Mouse (Mus musculus): Measurements from ENCODE around the gene Dnaja2. TPM values are rescaled to one million over a fixed set of nuclear protein-coding genes. Genes with fewer than 3 reads are reported as not detected.

Dnaja2 gene
- polyA plus RNA-seq, 1 experiment: 10.9 TPM

DNA sequence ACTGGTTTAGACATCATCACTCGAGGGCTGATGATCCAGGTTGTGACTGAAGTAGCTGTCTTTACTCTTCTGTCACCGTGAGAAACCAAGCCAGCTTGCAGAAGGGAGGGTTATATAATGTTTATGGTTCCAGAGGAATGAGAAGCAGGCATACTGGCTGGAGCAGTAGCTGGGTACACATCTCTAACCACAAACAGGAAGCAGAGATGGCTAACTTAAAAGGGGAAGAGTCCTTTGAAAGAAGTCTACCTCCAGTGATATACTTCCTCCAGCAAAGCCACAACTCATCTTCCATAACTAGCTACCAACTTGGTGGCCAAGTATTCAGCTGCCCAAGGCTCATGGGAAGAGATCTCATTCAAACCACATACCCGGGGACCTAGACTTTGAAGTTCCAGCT, 23.7 kb downstream of the Dnaja2 start:
- DNase-seq: no peak
- 69% methylated on average over 3 of the region's 3 CpGs for WGBS
- Histone ChIP-seq H3K4me3 (replicated peaks; ENCODE audit: extremely low read depth, low read depth, low read length) (no peak overlapping the region), H3K4me1 (ENCODE audit: control insufficient read depth, insufficient read depth, low read length) (no peaks in the 10 kb centered on the region; the same call in 1 of the 2 replicates)
- TF ChIP-seq CTCF (IDR thresholded peaks at IDR 0.05; ENCODE audit: insufficient read depth, low read length) (no peak), POLR2A (IDR thresholded peaks at IDR 0.05; ENCODE audit: borderline replicate concordance, extremely low read depth, low read depth, low read length) (no peak)

DNA sequence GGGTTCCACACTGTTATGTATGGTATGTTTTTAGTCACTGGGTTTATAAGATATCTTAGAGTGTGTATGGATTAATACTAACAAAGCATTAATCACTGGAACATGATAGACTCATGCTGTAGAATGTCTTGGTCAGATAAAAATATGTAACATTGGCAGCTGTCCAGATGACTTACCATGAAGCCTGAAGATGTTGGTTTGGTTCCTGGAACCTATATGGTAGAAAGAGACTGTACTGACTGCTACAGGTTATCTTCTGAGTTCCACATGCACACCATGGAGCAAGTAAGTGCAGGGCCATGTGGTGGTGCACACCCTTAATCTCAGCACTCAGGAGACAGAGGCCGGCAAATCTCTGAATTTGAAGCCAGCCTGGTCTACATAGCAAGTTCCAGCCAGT, 24.4 kb downstream of the Dnaja2 start:
- TF ChIP-seq POLR2A (IDR thresholded peaks at IDR 0.05; ENCODE audit: borderline replicate concordance, extremely low read depth, low read depth, low read length) (no peak), CTCF (IDR thresholded peaks at IDR 0.05; ENCODE audit: insufficient read depth, low read length) (no peak)
- WGBS: 88% methylated on average over 1 of the region's 1 CpGs
- Histone ChIP-seq H3K4me1 (ENCODE audit: control insufficient read depth, insufficient read depth, low read length) (no peaks in the 10 kb centered on the region; the same call in 1 of the 2 replicates), H3K4me3 (replicated peaks; ENCODE audit: extremely low read depth, low read depth, low read length) (no peak overlapping the region)
- DNase-seq: no peak

DNA sequence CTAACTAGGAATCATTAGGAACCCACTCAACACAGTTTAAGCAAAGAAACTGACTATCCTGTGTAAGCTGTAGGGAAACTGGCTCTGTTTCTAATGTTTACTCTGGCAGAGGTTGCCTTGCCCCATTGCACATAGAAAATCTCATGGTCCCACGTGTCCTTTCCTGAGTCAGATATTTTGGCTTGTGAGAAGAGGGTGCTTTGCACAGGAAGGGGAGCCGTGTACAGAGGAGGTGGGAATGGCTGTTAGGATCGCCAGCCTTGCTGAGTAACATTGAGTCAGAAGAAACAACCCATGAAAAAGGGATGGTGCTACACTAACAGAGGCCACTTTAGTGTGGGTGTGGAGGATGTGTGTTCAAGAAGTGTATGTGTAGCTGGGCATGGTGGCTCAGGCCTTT, 26.2 kb downstream of the Dnaja2 start:
- H3K4me3 ChIP-seq (replicated peaks; ENCODE audit: extremely low read depth, low read depth, low read length): no peak overlapping the region
- TF ChIP-seq POLR2A (IDR thresholded peaks at IDR 0.05; ENCODE audit: borderline replicate concordance, extremely low read depth, low read depth, low read length) (no peak), CTCF (IDR thresholded peaks at IDR 0.05; ENCODE audit: insufficient read depth, low read length) (no peak)
- 44% methylated on average over 3 of the region's 3 CpGs for WGBS
- no peaks in the 10 kb centered on the region; the same call in 1 of the 2 replicates for H3K4me1 ChIP-seq (ENCODE audit: control insufficient read depth, insufficient read depth, low read length)
- no peak for DNase-seq

DNA sequence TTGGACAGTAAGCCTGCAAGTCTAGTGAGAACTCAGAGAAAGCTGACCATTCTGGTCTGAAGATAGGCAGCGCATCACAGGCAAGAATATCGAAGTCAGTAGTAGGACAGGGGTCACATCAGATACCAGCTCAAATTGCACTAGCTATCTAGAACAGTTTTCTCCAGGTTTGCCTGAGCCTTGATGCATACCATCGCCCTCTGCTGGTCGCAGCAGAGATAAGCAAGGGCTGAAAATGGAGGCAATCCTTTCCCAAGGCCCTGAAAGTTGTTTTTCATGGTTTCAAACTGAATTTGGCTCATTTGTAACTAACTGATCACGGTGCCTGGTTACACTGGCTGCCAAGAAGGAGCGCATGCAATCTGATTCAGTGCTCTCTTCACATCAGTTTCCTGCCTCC, 29.0 kb downstream of the Dnaja2 start:
- Histone ChIP-seq H3K4me1 (ENCODE audit: control insufficient read depth, insufficient read depth, low read length) (no peaks in the 10 kb centered on the region; the same call in 1 of the 2 replicates), H3K4me3 (replicated peaks; ENCODE audit: extremely low read depth, low read depth, low read length) (no peak overlapping the region)
- DNase-seq: peak; percentile 57
- WGBS: 25% methylated on average over 6 of the region's 6 CpGs
- TF ChIP-seq CTCF (IDR thresholded peaks at IDR 0.05; ENCODE audit: insufficient read depth, low read length) (peak; percentile 97), POLR2A (IDR thresholded peaks at IDR 0.05; ENCODE audit: borderline replicate concordance, extremely low read depth, low read depth, low read length) (no peak)

DNA sequence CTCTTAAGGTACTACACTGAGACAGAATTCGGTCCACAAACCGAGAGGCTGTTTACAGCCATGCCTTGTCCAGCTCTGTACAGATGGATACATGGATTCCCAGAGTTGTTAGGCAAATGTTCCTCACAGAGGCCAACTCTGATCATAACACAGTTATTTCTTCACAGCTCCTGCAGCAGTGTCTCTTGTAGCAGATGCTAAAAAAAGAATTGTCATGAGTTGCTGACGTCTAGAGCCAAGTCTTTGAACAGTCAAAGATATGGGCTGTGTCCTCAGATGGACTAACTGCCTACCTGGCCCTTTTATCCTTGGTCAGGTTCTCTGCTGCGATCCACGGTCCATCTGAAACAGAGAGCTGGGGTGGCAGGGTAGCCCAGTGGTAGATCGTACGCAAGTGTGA, 31.1 kb downstream of the Dnaja2 start:
- WGBS: 90% methylated on average over 7 of the region's 7 CpGs
- H3K4me3 ChIP-seq (replicated peaks; ENCODE audit: extremely low read depth, low read depth, low read length): no peak overlapping the region
- H3K4me1 ChIP-seq (ENCODE audit: control insufficient read depth, insufficient read depth, low read length): no peaks in the 10 kb centered on the region
- DNase-seq: no peak
- TF ChIP-seq POLR2A (IDR thresholded peaks at IDR 0.05; ENCODE audit: borderline replicate concordance, extremely low read depth, low read depth, low read length): no peak
- no peak for TF ChIP-seq CTCF (IDR thresholded peaks at IDR 0.05; ENCODE audit: insufficient read depth, low read length)

DNA sequence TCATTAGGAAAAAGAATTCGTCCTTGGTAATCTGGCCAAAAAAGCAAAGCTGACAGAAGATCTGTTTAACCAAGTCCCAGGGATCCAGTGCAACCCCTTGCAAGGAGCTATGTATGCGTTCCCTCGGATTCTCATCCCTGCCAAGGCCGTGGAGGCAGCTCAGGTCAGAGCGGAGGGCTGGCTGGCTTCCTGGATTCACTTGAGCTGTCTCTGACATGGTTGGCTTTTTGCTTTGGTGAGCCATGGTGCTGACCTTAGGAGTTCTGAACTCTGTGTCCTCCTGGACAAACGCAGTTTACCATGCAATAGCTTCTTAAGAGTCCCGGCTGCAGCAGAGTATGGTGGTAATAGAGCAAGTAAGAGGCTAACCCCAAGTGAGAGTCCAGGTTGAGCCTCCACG, 33.8 kb downstream of the Dnaja2 start:
- H3K4me1 ChIP-seq (ENCODE audit: control insufficient read depth, insufficient read depth, low read length): no peaks in the 10 kb centered on the region
- H3K4me3 ChIP-seq (replicated peaks; ENCODE audit: extremely low read depth, low read depth, low read length): no peak overlapping the region
- DNase-seq: no peak
- TF ChIP-seq POLR2A (IDR thresholded peaks at IDR 0.05; ENCODE audit: borderline replicate concordance, extremely low read depth, low read depth, low read length) (no peak), CTCF (IDR thresholded peaks at IDR 0.05; ENCODE audit: insufficient read depth, low read length) (no peak)
- 87% methylated on average over 8 of the region's 8 CpGs for WGBS

DNA sequence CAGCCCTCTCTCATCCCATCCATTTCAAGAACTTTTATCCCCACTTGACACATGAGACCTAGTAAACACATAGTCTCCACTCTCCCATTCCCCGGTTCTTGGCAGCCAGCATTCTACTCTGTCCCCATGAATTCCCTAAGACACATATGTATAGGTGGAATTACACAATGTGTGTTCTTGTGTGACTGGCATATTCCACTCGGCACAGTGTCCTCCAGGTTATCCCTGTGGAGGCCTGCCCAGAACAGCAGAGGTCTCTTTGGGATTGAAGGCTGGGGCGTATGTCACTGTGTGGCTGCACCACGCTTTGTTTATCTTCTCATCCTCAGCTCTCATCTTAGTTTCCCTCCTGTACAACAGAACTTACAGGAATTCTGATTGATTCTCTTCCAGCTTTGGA, 34.6 kb downstream of the Dnaja2 start:
- DNase-seq: no peak
- Histone ChIP-seq H3K4me1 (ENCODE audit: control insufficient read depth, insufficient read depth, low read length) (no peaks in the 10 kb centered on the region), H3K4me3 (replicated peaks; ENCODE audit: extremely low read depth, low read depth, low read length) (no peak overlapping the region)
- no peak for TF ChIP-seq CTCF (IDR thresholded peaks at IDR 0.05; ENCODE audit: insufficient read depth, low read length)
- TF ChIP-seq POLR2A (IDR thresholded peaks at IDR 0.05; ENCODE audit: borderline replicate concordance, extremely low read depth, low read depth, low read length): no peak
- WGBS: 87% methylated on average over 4 of the region's 4 CpGs

DNA sequence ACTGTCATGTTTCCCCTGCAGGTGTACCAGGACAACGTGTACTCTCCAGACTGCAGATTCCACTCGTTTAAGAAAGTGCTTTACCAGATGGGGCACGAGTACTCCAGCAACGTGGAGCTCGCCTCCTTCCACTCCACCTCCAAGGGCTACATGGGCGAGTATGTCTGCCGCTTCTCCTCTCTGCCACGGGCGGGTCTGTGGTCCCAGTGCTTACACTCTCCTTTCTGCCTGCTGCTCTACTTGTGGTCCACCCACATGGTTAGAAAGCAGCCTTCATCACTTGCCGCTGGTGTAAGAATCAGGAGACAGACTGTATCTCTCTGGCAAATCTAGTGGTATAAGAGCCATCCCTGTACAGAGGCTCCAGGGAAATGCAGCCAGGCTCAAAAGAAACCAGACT, 37.2 kb downstream of the Dnaja2 start:
- 87% methylated on average over 10 of the region's 10 CpGs for WGBS
- no peak overlapping the region for H3K4me3 ChIP-seq (replicated peaks; ENCODE audit: extremely low read depth, low read depth, low read length)
- no peak for TF ChIP-seq POLR2A (IDR thresholded peaks at IDR 0.05; ENCODE audit: borderline replicate concordance, extremely low read depth, low read depth, low read length)
- TF ChIP-seq CTCF (IDR thresholded peaks at IDR 0.05; ENCODE audit: insufficient read depth, low read length): no peak
- DNase-seq: no peak
- no peaks in the 10 kb centered on the region for H3K4me1 ChIP-seq (ENCODE audit: control insufficient read depth, insufficient read depth, low read length)

DNA sequence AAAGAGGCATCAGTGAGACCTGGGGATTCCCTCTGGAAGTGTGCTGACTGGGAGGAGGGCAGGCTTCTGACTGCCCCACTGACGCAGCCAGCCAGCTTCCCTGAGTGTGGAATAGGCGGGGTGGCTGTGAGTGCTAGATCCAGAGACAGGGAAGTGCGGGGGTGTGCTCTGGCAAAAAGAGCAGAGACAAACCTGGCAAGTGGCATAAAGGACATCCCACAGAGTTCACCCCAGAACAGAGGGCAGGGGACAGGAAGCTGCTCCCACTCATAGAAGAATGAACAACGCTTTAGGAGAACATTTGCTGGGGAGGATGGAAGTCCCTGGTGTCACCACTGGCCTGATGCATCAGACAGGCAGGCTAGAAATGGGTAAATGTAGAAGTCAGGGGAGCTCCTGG, 37.8 kb downstream of the Dnaja2 start:
- no peak overlapping the region for H3K4me3 ChIP-seq (replicated peaks; ENCODE audit: extremely low read depth, low read depth, low read length)
- no peak for TF ChIP-seq POLR2A (IDR thresholded peaks at IDR 0.05; ENCODE audit: borderline replicate concordance, extremely low read depth, low read depth, low read length)
- TF ChIP-seq CTCF (IDR thresholded peaks at IDR 0.05; ENCODE audit: insufficient read depth, low read length): no peak
- H3K4me1 ChIP-seq (ENCODE audit: control insufficient read depth, insufficient read depth, low read length): no peaks in the 10 kb centered on the region
- DNase-seq: no peak
- WGBS: 67% methylated on average over 4 of the region's 4 CpGs

DNA sequence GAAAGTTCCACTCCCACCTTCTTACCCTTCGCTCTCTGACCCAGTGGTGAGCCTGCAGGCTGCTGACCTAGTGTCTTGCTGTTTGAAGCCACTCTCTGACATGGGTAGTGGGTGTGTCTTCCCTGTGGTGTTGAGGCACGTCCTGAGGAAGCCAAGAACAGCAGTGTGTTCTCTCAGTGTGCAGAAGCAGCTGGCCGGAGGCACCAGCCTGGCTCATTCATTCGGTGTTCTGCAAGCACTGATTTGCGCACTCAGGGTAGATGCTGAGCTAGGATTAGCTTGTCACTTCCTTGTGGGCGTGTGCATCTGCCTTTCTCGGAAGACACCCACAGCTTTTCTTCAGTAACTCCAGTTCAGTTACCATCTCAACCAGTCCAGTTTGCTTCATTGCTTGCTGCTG, 39.8 kb downstream of the Dnaja2 start:
- no peaks in the 10 kb centered on the region for H3K4me1 ChIP-seq (ENCODE audit: control insufficient read depth, insufficient read depth, low read length)
- no peak for TF ChIP-seq CTCF (IDR thresholded peaks at IDR 0.05; ENCODE audit: insufficient read depth, low read length)
- no peak for TF ChIP-seq POLR2A (IDR thresholded peaks at IDR 0.05; ENCODE audit: borderline replicate concordance, extremely low read depth, low read depth, low read length)
- DNase-seq: no peak
- 57% methylated on average over 7 of the region's 7 CpGs for WGBS
- no peak overlapping the region for H3K4me3 ChIP-seq (replicated peaks; ENCODE audit: extremely low read depth, low read depth, low read length)
